11 mouse cellular contexts compared by ENCODE assay signal in genomic region chr7:142506501-142506900, GRCm38 (mm10). TPM values are rescaled to one million over a fixed set of nuclear protein-coding genes. Genes with fewer than 3 reads are reported as not detected.
DNase-seq lines count a peak whose midpoint lies in the region; ATAC-seq and TF ChIP-seq lines count a peak whose summit lies in the region.
"Had no signal": no experiment of that assay in that cellular context is flagged by ENCODE, and none has a peak within 500 bp of the region (broad histone marks: within the 10 kb centered on the region; RNA-seq: fewer than 3 reads in every experiment).

No protein-coding gene starts in this region.

- no peaks in the 10 kb centered on the region for H3K9me3 ChIP-seq in kidney, postnatal 0 days (replicated peaks; ENCODE audit: low read length)
- no peaks in the 10 kb centered on the region for H3K9me3 ChIP-seq in forebrain, embryonic 11.5 days (ENCODE audit: control insufficient read depth, low read length)
- H3K9me3 ChIP-seq in limb, embryonic 11.5 days (ENCODE audit: control insufficient read depth, low read length): no peaks in the 10 kb centered on the region
- no peaks in the 10 kb centered on the region for H3K9me3 ChIP-seq in neural tube, embryonic 15.5 days (replicated peaks)

- no peak for DNase-seq in kidney, postnatal 0 days (ENCODE audit: low spot score)
- no peak for DNase-seq in kidney, adult 11 months
- DNase-seq in forebrain, embryonic 11.5 days (ENCODE audit: low spot score): no peak
- no peak for DNase-seq in limb, embryonic 11.5 days (ENCODE audit: low spot score)
- no peak for DNase-seq in cerebellum, postnatal 4 days (ENCODE audit: low spot score in 2 of 2)
- DNase-seq in ovary, adult 18-20 months (ENCODE audit: low spot score): no peak
- DNase-seq: adrenal gland, postnatal 25 days; lung, postnatal 14 days had no signal

- 40% methylated on average over 4 of the region's 4 CpGs for WGBS in kidney, postnatal 0 days
- 34% methylated on average over 4 of the region's 4 CpGs for WGBS in forebrain, embryonic 11.5 days
- 48% methylated on average over 4 of the region's 4 CpGs for WGBS in limb, embryonic 11.5 days
- 27% methylated on average over 4 of the region's 4 CpGs for WGBS in neural tube, embryonic 15.5 days

- peaks cover 13% of the 10 kb centered on the region; the same call in 1 of the 2 replicates for H3K4me1 ChIP-seq in kidney, postnatal 0 days (replicated peaks; ENCODE audit: insufficient read depth, low read length)
- peaks cover 12% of the 10 kb centered on the region for H3K4me1 ChIP-seq in forebrain, embryonic 11.5 days (replicated peaks; ENCODE audit: control insufficient read depth, insufficient read depth, low read length)
- H3K4me1 ChIP-seq in limb, embryonic 11.5 days (ENCODE audit: control insufficient read depth, insufficient read depth, low read length): peaks cover 29% of the 10 kb centered on the region
- H3K4me1 ChIP-seq in neural tube, embryonic 15.5 days: peaks cover 23% of the 10 kb centered on the region

- 0 out of 2 replicates have a peak, but pooled peaks have one; percentile 37 for ATAC-seq in kidney, postnatal 0 days (replicated peaks; ENCODE audit: low FRiP score, low read depth)
- ATAC-seq in forebrain, embryonic 11.5 days (replicated peaks; ENCODE audit: low FRiP score): peak; percentile 63; the same call in 1 of the 2 replicates
- ATAC-seq in limb, embryonic 11.5 days (ENCODE audit: insufficient number of reproducible peaks, low FRiP score, low TSS enrichment, low read depth): 0 out of 2 replicates have a peak, but pooled peaks have one; percentile 49
- 0 out of 2 replicates have a peak, but pooled peaks have one; percentile 38 for ATAC-seq in neural tube, embryonic 15.5 days (ENCODE audit: low FRiP score)
- no peak for ATAC-seq in monocyte, adult 5-6 weeks (replicated peaks; ENCODE audit: insufficient number of reproducible peaks, low FRiP score, low TSS enrichment, poor library complexity, severe bottlenecking)

- no peak overlapping the region for H3K4me2 ChIP-seq in kidney, postnatal 0 days (ENCODE audit: low read length)
- no peak overlapping the region for H3K4me2 ChIP-seq in forebrain, embryonic 11.5 days (ENCODE audit: low read depth, low read length, severe bottlenecking)
- no peak overlapping the region for H3K4me2 ChIP-seq in limb, embryonic 11.5 days (ENCODE audit: low read depth, severe bottlenecking)
- no peak overlapping the region for H3K4me2 ChIP-seq in neural tube, embryonic 15.5 days

- no peaks in the 10 kb centered on the region for H3K36me3 ChIP-seq in kidney, postnatal 0 days (ENCODE audit: insufficient read depth, low read length)
- H3K36me3 ChIP-seq in forebrain, embryonic 11.5 days (ENCODE audit: control insufficient read depth, insufficient read depth, low read length): no peaks in the 10 kb centered on the region
- H3K36me3 ChIP-seq in limb, embryonic 11.5 days (ENCODE audit: control insufficient read depth, insufficient read depth, low read length): no peaks in the 10 kb centered on the region
- no peaks in the 10 kb centered on the region for H3K36me3 ChIP-seq in neural tube, embryonic 15.5 days

- H3K4me3 ChIP-seq in kidney, postnatal 0 days (replicated peaks; ENCODE audit: low read depth, low read length): no peak overlapping the region
- H3K4me3 ChIP-seq in forebrain, embryonic 11.5 days (ENCODE audit: low read depth, low read length): no peak overlapping the region
- no peak overlapping the region for H3K4me3 ChIP-seq in limb, embryonic 11.5 days (ENCODE audit: low read depth, low read length)
- no peak overlapping the region for H3K4me3 ChIP-seq in neural tube, embryonic 15.5 days (replicated peaks)

- H3K27me3 ChIP-seq in kidney, postnatal 0 days (ENCODE audit: insufficient read depth, low read length): no peaks in the 10 kb centered on the region
- H3K27me3 ChIP-seq in forebrain, embryonic 11.5 days (ENCODE audit: control insufficient read depth, insufficient read depth, low read length): no peaks in the 10 kb centered on the region
- no peaks in the 10 kb centered on the region for H3K27me3 ChIP-seq in limb, embryonic 11.5 days (ENCODE audit: control insufficient read depth, insufficient read depth, low read length)
- no peaks in the 10 kb centered on the region for H3K27me3 ChIP-seq in neural tube, embryonic 15.5 days (replicated peaks)

- TF ChIP-seq CTCF in kidney, postnatal 0 days (IDR thresholded peaks at IDR 0.05; ENCODE audit: low read depth): no peak

- no peak overlapping the region for H3K27ac ChIP-seq in kidney, postnatal 0 days
- H3K27ac ChIP-seq in forebrain, embryonic 11.5 days (ENCODE audit: low read depth, low read length): no peak overlapping the region
- H3K27ac ChIP-seq in limb, embryonic 11.5 days (replicated peaks; ENCODE audit: low read depth, low read length): 0 out of 2 replicates have a peak overlapping the region, but pooled peaks have one; percentile 0
- no peak overlapping the region for H3K27ac ChIP-seq in neural tube, embryonic 15.5 days (replicated peaks)

- H3K9ac ChIP-seq in kidney, postnatal 0 days (ENCODE audit: low read depth, low read length): no peak overlapping the region
- H3K9ac ChIP-seq in forebrain, embryonic 11.5 days (ENCODE audit: low read length): peak overlapping the region; percentile 3; the same call in 1 of the 2 replicates
- H3K9ac ChIP-seq in limb, embryonic 11.5 days (ENCODE audit: low read length): no peak overlapping the region
- no peak overlapping the region for H3K9ac ChIP-seq in neural tube, embryonic 15.5 days (replicated peaks)

RNA-seq across cellular contexts. Expression of gene Tnnt3, which starts 7.9 kb away (rescaled TPM):
- 3.4 TPM in 2 replicates for polyA plus RNA-seq in kidney, postnatal 0 days (2015; fragmentation: Nextera tagmentation; extraction: Ambion mirVana)
- polyA plus RNA-seq in forebrain, embryonic 11.5 days (2014; fragmentation: Nextera tagmentation; extraction: Ambion mirVana): 1.00 and 1.0 TPM in 2 replicates
- polyA plus RNA-seq in limb, embryonic 11.5 days (2014; fragmentation: Nextera tagmentation; extraction: Ambion mirVana): 8.0 and 10.8 TPM in 2 replicates
- 14.9 and 26.9 TPM in 2 replicates for polyA plus RNA-seq in neural tube, embryonic 15.5 days (2015; fragmentation: Nextera tagmentation; extraction: Ambion mirVana)
- total RNA-seq in monocyte, adult 5-6 weeks (2017): 13.6 to 16.7 TPM (median 15.5 TPM) in 3 replicates
- total RNA-seq: adrenal gland, postnatal 25 days had no signal
- polyA plus RNA-seq: testis, adult 2 months had no signal

RNA-seq across cellular contexts. Expression of gene Mrpl23, which starts 26.0 kb away (rescaled TPM):
- polyA plus RNA-seq in kidney, postnatal 0 days (2015; fragmentation: Nextera tagmentation; extraction: Ambion mirVana): 21.3 and 22.6 TPM in 2 replicates
- polyA plus RNA-seq in forebrain, embryonic 11.5 days (2014; fragmentation: Nextera tagmentation; extraction: Ambion mirVana): 18.3 and 18.7 TPM in 2 replicates
- polyA plus RNA-seq in limb, embryonic 11.5 days (2014; fragmentation: Nextera tagmentation; extraction: Ambion mirVana): 17.8 and 19.7 TPM in 2 replicates
- 21.0 and 27.9 TPM in 2 replicates for polyA plus RNA-seq in neural tube, embryonic 15.5 days (2015; fragmentation: Nextera tagmentation; extraction: Ambion mirVana)
- total RNA-seq in monocyte, adult 5-6 weeks (2017): 9.7 to 34.1 TPM (median 22.6 TPM) in 3 replicates

RNA-seq across cellular contexts. Expression of gene Lsp1, which starts 45.9 kb away (rescaled TPM):
- polyA plus RNA-seq in kidney, postnatal 0 days (2015; fragmentation: Nextera tagmentation; extraction: Ambion mirVana): 161 and 165 TPM in 2 replicates
- polyA plus RNA-seq in forebrain, embryonic 11.5 days (2014; fragmentation: Nextera tagmentation; extraction: Ambion mirVana): 8.7 and 9.8 TPM in 2 replicates
- 22.8 and 23.3 TPM in 2 replicates for polyA plus RNA-seq in limb, embryonic 11.5 days (2014; fragmentation: Nextera tagmentation; extraction: Ambion mirVana)
- polyA plus RNA-seq in neural tube, embryonic 15.5 days (2015; fragmentation: Nextera tagmentation; extraction: Ambion mirVana): 6.9 and 58.6 TPM in 2 replicates
- total RNA-seq in monocyte, adult 5-6 weeks (2017): 1,011 to 1,374 TPM (median 1,247 TPM) in 3 replicates
